Mouse (Mus musculus) megakaryocyte, embryonic 14.5 days (primary cell): Measurements from ENCODE around the gene Prpf40b.

Experiments
- FLI1 ChIP-seq: IDR thresholded peaks from 2 replicates; pipeline ENCODE4 v1.6.1; 2012; ENCODE audit warnings: low read length, inconsistent platforms, mixed read lengths
- GATA1 ChIP-seq: IDR thresholded peaks from 3 replicates; pipeline ENCODE4 v1.6.1; 2012; ENCODE audit warnings: mixed read lengths, low read length, inconsistent platforms, borderline replicate concordance

DNA sequence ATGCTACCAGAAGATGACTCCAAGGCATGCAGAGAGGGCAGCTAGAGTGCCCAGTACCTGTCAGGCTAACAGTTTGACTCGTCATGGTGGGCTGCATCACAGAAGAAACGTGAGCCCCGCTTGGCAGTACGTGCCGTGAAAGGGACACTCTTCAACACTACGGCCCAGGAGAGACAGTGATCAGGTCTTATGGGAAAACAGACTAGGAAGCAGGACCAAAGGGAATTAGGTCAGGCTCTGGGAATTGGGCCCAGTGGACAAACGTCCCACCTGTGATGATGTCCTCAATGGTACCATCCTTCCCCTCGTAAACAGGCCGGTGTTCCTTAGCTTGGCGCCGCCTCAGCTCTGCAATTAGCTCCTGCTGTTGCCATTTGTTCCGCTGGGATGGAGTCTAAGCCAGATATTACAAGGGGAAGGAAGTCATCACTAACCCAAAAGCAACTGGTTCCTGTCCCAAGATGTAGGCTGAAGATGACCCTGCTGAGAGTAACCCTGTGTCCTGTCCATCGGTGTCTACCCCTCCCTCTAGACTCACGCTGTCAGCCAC lies 24.0 kb downstream of the Prpf40b start:
- TF ChIP-seq GATA1 (no peak), FLI1 (no peak)
